Mouse (Mus musculus) hindlimb bud, embryonic 11.5 days (tissue): Measurements from ENCODE around the gene Vmn2r35.
"Not testable (repeated sequence)": the region's sequence is repeated elsewhere in the genome, so short reads cannot be mapped to it uniquely, and the experiment has no call there.

Source experiments
- DNase-seq: peaks from one replicate; pipeline ENCODE4 v3.0.0-alpha.2; 2012; ENCODE audit warnings: low read depth, low spot score; ENCODE audit errors: extremely low spot score

The Vmn2r35 gene

GRCm38 (mm10) chr7:7819767-7820166 lies at the start of gene Vmn2r35:
Gene Vmn2r35 (minus strand): TSS chr7:7819867.
- not testable (repeated sequence) for DNase-seq

- DNase-seq: not testable (repeated sequence)
These were observed 25.5 kb downstream of the Vmn2r35 start for GRCm38 (mm10) chr7:7794196-7794595.
